Mouse (Mus musculus) liver, embryonic 14.5 days (tissue): ENCODE data around the gene Cnot6.

Source experiments
- CTCF ChIP-seq: IDR thresholded peaks from 2 replicates; pipeline ENCODE4 v1.5.1; 2016; ENCODE audit warnings: antibody characterized with exemption, low read depth, control low read depth
- EP300 ChIP-seq: IDR thresholded peaks from 2 replicates; pipeline ENCODE4 v1.6.1; 2016; ENCODE audit warnings: antibody characterized with exemption, low read depth

- TF ChIP-seq EP300, result no peak
- no peak for TF ChIP-seq CTCF
These were observed 16.8 kb downstream of the Cnot6 start for GRCm38 (mm10) chr11:49695695-49696094.
